In the genomic region with DNA sequence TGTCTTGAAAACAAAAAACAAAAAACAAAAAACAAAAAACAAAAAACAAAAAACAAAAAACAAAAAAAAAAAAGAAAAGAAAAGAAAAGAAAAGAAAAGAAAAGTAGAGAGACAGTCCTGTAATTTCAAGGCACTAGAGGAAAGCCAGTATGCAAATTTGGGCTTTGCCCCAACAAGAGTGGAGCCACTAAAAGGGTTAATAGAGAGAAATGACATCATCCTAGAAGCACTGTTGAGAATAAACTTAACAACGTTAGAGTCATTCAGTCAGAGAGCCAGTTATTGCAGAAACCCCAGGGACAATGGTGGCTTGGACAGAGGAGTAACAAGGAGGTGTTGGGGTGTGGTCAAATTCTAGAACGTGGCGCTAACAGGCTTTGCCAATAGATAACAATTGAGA, we compare ENCODE assay signal across 19 mouse cellular contexts. TPM values are rescaled to one million over a fixed set of nuclear protein-coding genes. Genes with fewer than 3 reads are reported as not detected.
"Had no signal": no experiment of that assay in that cellular context is flagged by ENCODE, and none has a peak within 500 bp of the region (broad histone marks: within the 10 kb centered on the region; RNA-seq: fewer than 3 reads in every experiment).

No protein-coding gene starts in this region.

- DNase-seq: lung, adult 18-20 months; lung, embryonic 14.5 days; lung, postnatal 4 days; midbrain, embryonic 14.5 days; right cerebral cortex, postnatal 14 days; thymus, adult 2 months; thymus, postnatal 25 days; thymus, postnatal 4 days had no signal

- H3K4me1 ChIP-seq: midbrain, embryonic 12.5 days; neural tube, embryonic 12.5 days had no signal

- H3K9me3 ChIP-seq: midbrain, embryonic 10.5 days; midbrain, embryonic 12.5 days; neural tube, embryonic 12.5 days; stomach, embryonic 15.5 days had no signal

- H3K27ac ChIP-seq: midbrain, embryonic 10.5 days; midbrain, embryonic 12.5 days; neural tube, embryonic 12.5 days; stomach, embryonic 15.5 days; stomach, postnatal 0 days had no signal

- H3K4me3 ChIP-seq: midbrain, embryonic 10.5 days; midbrain, embryonic 12.5 days; myocyte; neural tube, embryonic 12.5 days; stomach, embryonic 15.5 days had no signal

- H3K36me3 ChIP-seq: midbrain, embryonic 10.5 days; midbrain, embryonic 12.5 days; neural tube, embryonic 12.5 days; stomach, embryonic 15.5 days had no signal

- H3K9ac ChIP-seq: lung, embryonic 14.5 days; midbrain, embryonic 12.5 days; neural tube, embryonic 12.5 days; stomach, embryonic 15.5 days had no signal

- H3K4me2 ChIP-seq: lung, embryonic 14.5 days; midbrain, embryonic 12.5 days; neural tube, embryonic 12.5 days; stomach, embryonic 15.5 days had no signal

- H3K27me3 ChIP-seq: midbrain, embryonic 12.5 days; neural tube, embryonic 12.5 days; stomach, embryonic 15.5 days had no signal

RNA-seq across cellular contexts. Expression of a gene that starts 41.8 kb away (rescaled TPM):
- total RNA-seq: megakaryocyte, adult 5-6 weeks; neutrophil, adult 5-6 weeks had no signal
- polyA plus RNA-seq: midbrain, embryonic 10.5 days; midbrain, embryonic 12.5 days; midbrain, embryonic 16.5 days; neural tube, embryonic 12.5 days; neural tube, embryonic 14.5 days; testis, adult 2 months had no signal

RNA-seq across cellular contexts. Expression of a gene that starts 44.2 kb away (rescaled TPM):
- polyA plus RNA-seq: neural tube, embryonic 12.5 days had no signal
